Mouse (Mus musculus) forebrain, embryonic 15.5 days (tissue): Measurements from ENCODE around the gene Pawr. TPM values are rescaled to one million over a fixed set of nuclear protein-coding genes. Genes with fewer than 3 reads are reported as not detected.
A peak's percentile ranks its signal among the peaks of the same experiment; 100 is the strongest.

Experiments
- ATAC-seq: fragments of 200-750 bp; cut with Nextera tagmentation; replicated peaks from 2 replicates; pipeline ENCODE4 v1.8.0; 2017; ENCODE audit warnings: mild to moderate bottlenecking, moderate TSS enrichment, moderate library complexity
- H3K27ac ChIP-seq: fragments of 300-500 bp; sonication (generic); replicated peaks from 2 replicates; pipeline ENCODE4 v1.5.1; 2015; ENCODE audit warnings: mild to moderate bottlenecking, inconsistent platforms
- H3K27me3 ChIP-seq: fragments of 300-500 bp; sonication (generic); 2 replicates; pipeline ENCODE4 v1.6.1; 2015; ENCODE audit warnings: inconsistent platforms
- H3K36me3 ChIP-seq: fragments of 300-500 bp; sonication (generic); 2 replicates; pipeline ENCODE4 v1.6.1; 2015; ENCODE audit warnings: mild to moderate bottlenecking, inconsistent platforms
- H3K4me1 ChIP-seq: fragments of 300-500 bp; sonication (generic); 2 replicates; pipeline ENCODE4 v1.6.1; 2015; ENCODE audit warnings: inconsistent platforms
- H3K4me2 ChIP-seq: fragments of 300-500 bp; sonication (generic); replicated peaks from 2 replicates; pipeline ENCODE4 v1.6.1; 2015; ENCODE audit warnings: mild to moderate bottlenecking, inconsistent platforms
- H3K4me3 ChIP-seq: fragments of 300-500 bp; sonication (generic); 2 replicates; pipeline ENCODE4 v1.5.1; 2015; ENCODE audit warnings: mild to moderate bottlenecking, inconsistent platforms
- H3K9ac ChIP-seq: fragments of 300-500 bp; sonication (generic); replicated peaks from 2 replicates; pipeline ENCODE4 v1.6.1; 2015; ENCODE audit warnings: mild to moderate bottlenecking, inconsistent platforms
- H3K9me3 ChIP-seq: fragments of 300-500 bp; sonication (generic); 2 replicates; pipeline ENCODE4 v1.6.1; 2016; ENCODE audit warnings: inconsistent platforms
- WGBS: fragments of 180-500 bp; shearing (Covaris S2); methylation state at CpG from one replicate; pipeline ENCODE4 v1.1.7; 2015; ENCODE audit warnings: mixed read lengths; 5-methylcytosine and 5-hydroxymethylcytosine counted together
- polyA plus RNA-seq: library from polyadenylated mRNA; unstranded; fragments of >200 nt; fragmentation: Nextera tagmentation; extraction: Ambion mirVana; gene quantifications from 2 replicates; pipeline ENCODE4 v1.2.1, GENCODE M21; 2015

The Pawr gene
- polyA plus RNA-seq, 1 experiment from 2014 or later: 2.8 TPM

DNA sequence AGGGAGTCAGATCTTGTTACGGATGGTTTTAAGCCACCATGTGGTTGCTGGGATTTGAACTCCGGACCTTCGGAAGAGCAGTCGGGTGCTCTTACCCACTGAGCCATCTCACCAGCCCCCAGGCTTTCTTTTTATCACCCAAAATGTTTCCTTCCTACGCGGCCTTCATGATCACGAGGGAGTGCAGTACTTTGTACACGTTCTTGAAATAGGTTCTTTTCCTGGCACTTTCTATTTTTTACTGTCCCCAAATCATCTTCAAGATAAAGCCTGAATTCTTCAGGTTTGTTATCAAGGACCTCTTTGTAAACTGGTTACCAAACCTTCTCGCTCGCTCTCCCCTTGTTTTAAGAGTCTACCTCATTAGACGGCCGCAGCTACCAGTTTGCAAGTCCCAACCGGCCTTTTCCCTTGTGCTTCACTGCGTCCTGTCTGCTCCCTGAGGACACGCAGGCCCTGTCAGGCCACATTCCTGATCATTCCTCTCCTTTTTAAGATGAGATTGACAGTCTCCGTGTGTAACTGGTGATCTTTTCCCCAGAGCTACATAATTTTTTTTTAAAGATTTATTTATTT is 38.2 kb upstream of the Pawr start:
- WGBS: 94% methylated on average over 16 of the region's 16 CpGs
- no peaks in the 10 kb centered on the region for H3K36me3 ChIP-seq
- H3K9me3 ChIP-seq: no peaks in the 10 kb centered on the region
- no peak overlapping the region for H3K27ac ChIP-seq
- H3K9ac ChIP-seq: no peak overlapping the region
- H3K4me3 ChIP-seq: no peak overlapping the region
- no peak for ATAC-seq
- H3K4me2 ChIP-seq: no peak overlapping the region
- H3K27me3 ChIP-seq: no peaks in the 10 kb centered on the region
- no peaks in the 10 kb centered on the region for H3K4me1 ChIP-seq

DNA sequence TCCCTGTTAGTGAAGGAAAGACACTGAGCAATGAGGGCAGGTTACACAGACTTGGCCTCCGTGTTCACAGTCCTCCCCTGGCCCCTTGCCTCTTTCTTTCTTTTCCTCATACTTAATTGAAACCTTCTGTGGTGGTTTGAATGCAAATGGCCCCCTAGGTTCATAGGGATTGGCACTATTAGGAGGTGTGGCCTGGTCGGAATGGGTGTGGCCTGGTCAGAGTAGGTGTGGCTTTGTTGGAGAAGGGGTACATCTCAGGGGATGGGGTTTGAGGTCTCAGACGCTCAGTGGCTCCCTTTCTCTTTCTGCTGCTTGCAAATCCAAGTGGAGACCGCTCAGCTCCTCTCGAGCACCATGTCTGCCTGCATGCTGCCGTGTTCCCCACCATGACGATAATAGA is 37.2 kb upstream of the Pawr start:
- no peak overlapping the region for H3K27ac ChIP-seq
- no peak overlapping the region for H3K4me2 ChIP-seq
- H3K36me3 ChIP-seq: no peaks in the 10 kb centered on the region
- no peak overlapping the region for H3K9ac ChIP-seq
- H3K4me3 ChIP-seq: no peak overlapping the region
- no peaks in the 10 kb centered on the region for H3K27me3 ChIP-seq
- no peaks in the 10 kb centered on the region for H3K9me3 ChIP-seq
- ATAC-seq: no peak
- no peaks in the 10 kb centered on the region for H3K4me1 ChIP-seq
- WGBS: 87% methylated on average over 7 of the region's 7 CpGs

- Histone ChIP-seq H3K36me3 (no peaks in the 10 kb centered on the region), H3K4me2 (no peak overlapping the region), H3K9ac (no peak overlapping the region), H3K4me1 (no peaks in the 10 kb centered on the region), H3K27me3 (no peaks in the 10 kb centered on the region), H3K9me3 (no peaks in the 10 kb centered on the region), H3K27ac (no peak overlapping the region), H3K4me3 (no peak overlapping the region)
- no peak for ATAC-seq
- WGBS: 88% methylated on average over 7 of the region's 7 CpGs
Observed at GRCm38 (mm10) chr10:108296446-108296845, 35.5 kb upstream of the Pawr start.

DNA sequence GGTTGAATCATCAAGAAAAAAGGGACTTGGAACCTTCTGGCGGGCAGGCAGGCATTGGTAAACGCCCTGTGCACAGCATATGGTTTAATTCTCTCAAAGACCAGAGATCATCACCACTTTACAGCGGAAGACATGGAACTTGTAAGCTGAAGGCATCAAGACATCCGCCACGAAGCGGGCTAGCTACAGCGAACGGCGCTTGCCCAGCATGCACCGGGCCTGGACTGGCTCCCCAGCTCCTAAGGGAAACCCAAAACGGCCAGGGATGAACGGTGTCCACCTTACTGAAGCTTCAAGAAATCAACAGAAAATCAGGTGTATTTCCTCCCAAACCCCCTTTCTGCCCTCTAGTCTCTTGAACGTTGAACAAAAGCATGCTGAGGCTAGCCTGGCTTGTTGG is 33.7 kb upstream of the Pawr start:
- Histone ChIP-seq H3K4me1 (no peaks in the 10 kb centered on the region), H3K9ac (no peak overlapping the region)
- WGBS: 96% methylated on average over 13 of the region's 13 CpGs

DNA sequence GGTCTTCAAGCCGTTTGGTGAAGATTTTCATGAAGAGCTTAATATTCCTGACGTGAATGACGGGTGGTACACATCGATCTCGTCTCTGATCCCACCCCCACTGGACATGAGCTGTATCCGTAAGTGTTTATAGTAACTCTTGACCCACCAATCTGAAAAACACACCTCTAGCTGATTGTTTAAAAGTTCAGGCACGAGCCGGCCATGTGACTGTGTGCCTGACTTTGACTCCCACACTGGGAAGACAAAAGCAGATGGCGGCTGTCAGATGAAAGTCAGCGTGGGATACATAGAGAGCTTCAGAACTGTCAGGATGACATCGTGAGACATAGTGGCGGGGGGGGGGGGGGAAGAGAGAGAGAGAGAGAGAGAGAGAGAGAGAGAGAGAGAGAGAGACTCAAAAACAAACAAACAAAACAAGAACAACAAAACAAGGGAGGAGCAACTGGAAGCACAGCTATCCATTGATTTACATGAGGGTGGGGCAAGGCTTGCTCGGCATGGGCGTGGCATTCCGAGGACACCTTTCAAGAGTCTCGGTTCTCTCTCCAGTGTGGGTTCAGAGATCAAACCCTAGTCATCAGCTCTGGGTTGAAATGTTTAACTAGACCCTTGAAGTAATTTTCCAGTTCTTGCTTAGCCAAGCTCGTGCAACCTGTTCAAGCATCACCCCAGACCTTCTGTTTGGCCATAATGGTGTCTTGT is 32.9 kb upstream of the Pawr start:
- Histone ChIP-seq H3K4me2 (no peak overlapping the region), H3K4me1 (no peaks in the 10 kb centered on the region), H3K9ac (no peak overlapping the region), H3K27ac (no peak overlapping the region), H3K27me3 (no peaks in the 10 kb centered on the region), H3K9me3 (no peaks in the 10 kb centered on the region), H3K4me3 (no peak overlapping the region), H3K36me3 (no peaks in the 10 kb centered on the region)
- 83% methylated on average over 16 of the region's 17 CpGs for WGBS
- ATAC-seq: no peak

More for the DNA sequence above, 33.7 kb upstream of the Pawr start:
- no peak for ATAC-seq
- Histone ChIP-seq H3K4me3 (no peak overlapping the region), H3K27ac (no peak overlapping the region), H3K4me2 (no peak overlapping the region), H3K27me3 (no peaks in the 10 kb centered on the region), H3K36me3 (no peaks in the 10 kb centered on the region), H3K9me3 (no peaks in the 10 kb centered on the region)

DNA sequence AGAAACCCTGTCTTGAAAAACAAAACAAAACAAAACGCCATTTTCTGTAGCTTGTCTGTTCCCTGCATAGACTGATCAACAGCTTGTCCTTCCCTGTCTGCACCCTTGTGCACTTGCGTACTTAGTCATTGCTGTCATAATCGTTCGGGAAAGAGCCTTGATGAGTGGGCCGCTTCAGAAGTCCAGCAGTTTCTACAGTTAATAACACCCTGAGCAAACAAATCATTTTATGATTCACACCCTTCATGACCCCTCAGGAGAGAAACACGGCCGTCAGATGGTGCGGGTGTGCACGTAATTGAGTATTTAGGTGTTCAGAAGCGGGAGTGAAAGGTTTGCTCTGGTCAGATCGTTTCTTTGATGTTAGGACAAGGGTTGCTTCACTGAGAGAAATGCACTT is 32.1 kb upstream of the Pawr start:
- no peak for ATAC-seq
- Histone ChIP-seq H3K36me3 (no peaks in the 10 kb centered on the region), H3K27me3 (no peaks in the 10 kb centered on the region), H3K4me1 (no peaks in the 10 kb centered on the region), H3K27ac (no peak overlapping the region), H3K9me3 (no peaks in the 10 kb centered on the region), H3K9ac (no peak overlapping the region), H3K4me2 (no peak overlapping the region), H3K4me3 (no peak overlapping the region)
- 80% methylated on average over 11 of the region's 11 CpGs for WGBS

GRCm38 (mm10) chr10:108300843-108301242 is 31.1 kb upstream of the Pawr start:
- Histone ChIP-seq H3K27me3 (no peaks in the 10 kb centered on the region), H3K4me2 (no peak overlapping the region; the same call in 1 of the 2 replicates), H3K4me3 (no peak overlapping the region), H3K9me3 (no peaks in the 10 kb centered on the region), H3K36me3 (no peaks in the 10 kb centered on the region), H3K9ac (no peak overlapping the region), H3K4me1 (no peaks in the 10 kb centered on the region), H3K27ac (no peak overlapping the region)
- WGBS: 10% methylated on average over 19 of the region's 19 CpGs
- ATAC-seq: peak; percentile 86

- no peak for ATAC-seq
- Histone ChIP-seq H3K27me3 (no peaks in the 10 kb centered on the region), H3K4me3 (no peak overlapping the region), H3K4me1 (no peaks in the 10 kb centered on the region), H3K36me3 (no peaks in the 10 kb centered on the region), H3K9me3 (no peaks in the 10 kb centered on the region), H3K27ac (no peak overlapping the region), H3K9ac (no peak overlapping the region), H3K4me2 (no peak overlapping the region)
- 61% methylated on average over 11 of the region's 11 CpGs for WGBS
Observed at GRCm38 (mm10) chr10:108307772-108308171, 24.1 kb upstream of the Pawr start.

DNA sequence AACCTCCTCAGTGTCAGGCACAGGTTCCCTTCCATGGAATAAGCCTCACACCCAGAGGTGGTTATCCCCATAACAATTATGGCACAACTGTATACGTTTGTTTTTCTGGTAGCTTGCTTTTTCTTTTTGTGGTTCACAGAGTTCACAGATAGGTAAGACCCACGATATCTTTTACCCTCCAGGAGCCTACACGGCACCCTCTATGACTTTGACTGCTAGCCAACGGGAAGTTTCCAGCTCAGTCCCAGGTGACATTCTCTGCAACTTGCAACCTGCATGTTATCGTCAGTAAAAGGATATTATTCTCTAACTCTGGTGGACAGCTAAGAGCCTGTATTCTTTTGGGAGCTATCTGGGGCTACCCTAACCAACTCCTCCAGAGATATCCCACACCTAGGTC is 21.7 kb upstream of the Pawr start:
- Histone ChIP-seq H3K4me1 (no peaks in the 10 kb centered on the region), H3K9ac (no peak overlapping the region), H3K36me3 (no peaks in the 10 kb centered on the region), H3K27ac (no peak overlapping the region), H3K9me3 (no peaks in the 10 kb centered on the region), H3K27me3 (no peaks in the 10 kb centered on the region), H3K4me2 (no peak overlapping the region), H3K4me3 (no peak overlapping the region)
- WGBS: 91% methylated on average over 5 of the region's 5 CpGs
- ATAC-seq: no peak

- ATAC-seq: no peak
- Histone ChIP-seq H3K36me3 (no peaks in the 10 kb centered on the region), H3K4me2 (no peak overlapping the region), H3K27me3 (no peaks in the 10 kb centered on the region), H3K9me3 (no peaks in the 10 kb centered on the region), H3K27ac (no peak overlapping the region), H3K4me3 (no peak overlapping the region), H3K9ac (no peak overlapping the region), H3K4me1 (no peaks in the 10 kb centered on the region)
- 94% methylated on average over 3 of the region's 3 CpGs for WGBS
Observed at GRCm38 (mm10) chr10:108311396-108311795, 20.5 kb upstream of the Pawr start.

GRCm38 (mm10) chr10:108313845-108314244 is 18.1 kb upstream of the Pawr start:
- Histone ChIP-seq H3K27me3 (no peaks in the 10 kb centered on the region), H3K9me3 (no peaks in the 10 kb centered on the region), H3K36me3 (no peaks in the 10 kb centered on the region), H3K27ac (no peak overlapping the region), H3K4me3 (no peak overlapping the region), H3K9ac (no peak overlapping the region), H3K4me1 (no peaks in the 10 kb centered on the region), H3K4me2 (no peak overlapping the region)
- 82% methylated on average over 6 of the region's 6 CpGs for WGBS
- ATAC-seq: no peak

DNA sequence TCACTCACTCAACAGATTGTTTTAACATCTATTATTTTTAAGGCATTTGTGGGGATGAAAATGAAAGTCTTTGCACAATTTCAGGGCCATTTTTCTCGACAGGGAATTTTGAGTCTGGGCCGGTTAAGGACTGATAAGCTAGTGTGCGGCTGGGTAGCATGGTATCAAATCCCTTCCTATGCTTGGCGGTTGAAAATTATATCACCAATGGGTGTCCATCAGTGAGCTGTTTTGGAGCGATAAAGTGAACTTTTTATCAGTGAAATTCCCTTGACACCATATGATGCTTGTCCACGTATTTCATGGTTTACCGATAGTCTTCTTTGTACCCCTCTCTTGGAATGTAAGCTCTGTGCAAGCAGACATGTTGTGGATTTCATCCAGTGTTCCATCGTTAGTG is 17.5 kb upstream of the Pawr start:
- ATAC-seq: no peak
- H3K4me1 ChIP-seq: no peaks in the 10 kb centered on the region
- no peak overlapping the region for H3K4me3 ChIP-seq
- H3K27me3 ChIP-seq: no peaks in the 10 kb centered on the region
- no peak overlapping the region for H3K4me2 ChIP-seq
- H3K9ac ChIP-seq: no peak overlapping the region
- 87% methylated on average over 8 of the region's 8 CpGs for WGBS
- no peaks in the 10 kb centered on the region for H3K9me3 ChIP-seq
- no peak overlapping the region for H3K27ac ChIP-seq
- H3K36me3 ChIP-seq: no peaks in the 10 kb centered on the region

DNA sequence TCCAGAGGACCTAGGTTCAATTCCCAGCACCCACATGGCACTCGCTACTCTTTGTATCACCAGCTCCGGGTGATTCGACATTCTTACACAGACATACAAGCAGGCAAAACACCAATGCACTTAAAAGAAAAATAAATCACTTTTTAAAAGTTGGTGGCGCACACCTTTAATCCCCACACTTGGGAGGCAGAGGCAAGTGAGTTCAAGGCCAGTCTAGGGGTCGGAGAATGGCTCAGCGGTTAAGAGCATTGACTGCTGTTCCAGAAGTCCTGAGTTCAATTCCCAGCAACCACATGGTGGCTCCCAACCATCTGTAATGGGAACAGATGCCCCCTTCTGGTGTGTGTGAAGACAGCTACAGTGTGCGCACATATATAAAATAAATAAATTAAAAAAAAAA is 16.7 kb upstream of the Pawr start:
- no peak overlapping the region for H3K4me2 ChIP-seq
- no peaks in the 10 kb centered on the region for H3K27me3 ChIP-seq
- H3K27ac ChIP-seq: no peak overlapping the region
- H3K4me3 ChIP-seq: no peak overlapping the region
- no peaks in the 10 kb centered on the region for H3K9me3 ChIP-seq
- no peak overlapping the region for H3K9ac ChIP-seq
- 94% methylated on average over 7 of the region's 7 CpGs for WGBS
- H3K36me3 ChIP-seq: no peaks in the 10 kb centered on the region
- no peak for ATAC-seq
- no peaks in the 10 kb centered on the region for H3K4me1 ChIP-seq
